Mouse (Mus musculus) gonadal fat pad, adult 2 months (tissue): Measurements from ENCODE around the gene Gnl1. TPM values are rescaled to one million over a fixed set of nuclear protein-coding genes. Genes with fewer than 3 reads are reported as not detected.
"Not testable (repeated sequence)": the region's sequence is repeated elsewhere in the genome, so short reads cannot be mapped to it uniquely, and the experiment has no call there.

Experiments used
- DNase-seq: peaks from one replicate; pipeline ENCODE4 v3.0.0-alpha.2; 2012; ENCODE audit warnings: low read depth
- polyA plus RNA-seq: library from polyadenylated mRNA; depleted of rRNA; stranded (reverse); fragments of >200 nt; gene quantifications from 2 replicates; pipeline ENCODE4 v1.2.3, GENCODE M21; 2012; rRNA removed

Gene Gnl1
- polyA plus RNA-seq, 1 experiment: 20.7 TPM

DNA sequence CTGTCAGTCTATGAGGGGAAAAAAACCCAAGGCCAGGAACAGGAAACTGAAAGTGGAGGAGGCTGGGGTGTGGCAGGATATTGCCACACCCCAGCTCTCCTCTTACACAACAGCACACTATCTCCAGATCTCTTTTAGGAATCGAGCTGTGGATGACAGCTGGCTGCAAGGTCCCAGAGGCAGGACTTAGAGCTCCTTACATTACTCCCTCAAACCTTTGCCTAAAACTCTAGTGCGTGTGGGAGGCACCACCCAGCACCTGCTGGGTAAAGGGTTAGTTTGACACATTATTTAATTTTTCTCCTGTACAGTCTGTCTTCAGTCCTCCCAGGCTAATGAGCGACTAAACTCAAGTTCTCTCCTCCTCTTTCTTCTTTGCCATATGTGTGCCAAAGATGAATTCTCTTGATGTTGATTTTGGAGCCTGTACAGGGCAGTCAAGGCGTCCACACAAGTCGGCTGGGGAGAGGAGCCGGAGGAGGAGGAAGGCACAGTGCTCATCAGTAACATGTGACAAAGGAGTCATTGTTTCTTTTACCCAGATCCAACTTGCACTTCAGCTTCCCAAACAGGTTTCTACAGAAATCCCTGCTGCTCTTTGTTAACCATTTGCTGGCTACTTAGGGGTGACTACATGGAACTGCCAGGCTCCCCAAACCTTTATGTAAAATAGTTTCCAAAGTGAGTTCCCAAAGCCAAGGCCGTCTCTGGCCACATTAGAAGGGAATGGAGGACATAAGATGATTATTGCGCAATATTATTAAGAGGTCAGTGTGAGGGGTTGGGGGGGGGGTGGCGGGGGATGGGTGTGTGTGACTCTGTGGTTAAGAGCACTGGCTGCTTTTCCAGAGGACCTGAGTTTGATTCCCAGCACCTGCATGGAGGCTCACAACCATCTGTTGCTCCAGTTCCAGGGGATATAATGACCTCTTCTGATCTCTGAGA lies 44.3 kb downstream of the Gnl1 start:
- DNase-seq: peak; percentile 97

DNA sequence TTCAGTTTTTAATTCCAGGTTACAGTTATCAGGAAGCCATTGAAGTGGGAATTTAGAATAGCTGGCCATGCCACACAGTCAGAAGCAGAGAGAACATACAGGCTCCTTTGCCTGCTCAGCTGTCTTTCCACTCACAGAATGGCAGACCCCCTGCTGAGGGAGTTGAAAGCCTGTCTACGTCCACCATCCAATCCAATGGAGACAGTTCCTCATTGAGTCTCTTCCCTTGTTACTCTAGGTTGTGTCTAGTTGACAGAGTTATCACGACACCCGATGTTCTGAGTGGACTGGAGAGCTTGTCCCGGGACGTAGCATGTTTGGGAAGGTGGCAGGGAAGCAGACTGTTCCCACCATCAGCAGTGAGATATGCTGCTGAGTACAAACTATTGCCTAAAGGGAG lies 45.5 kb downstream of the Gnl1 start:
- DNase-seq: no peak

- no peak for DNase-seq
Observed at GRCm38 (mm10) chr17:36025901-36026300, 46.2 kb downstream of the Gnl1 start.

DNA sequence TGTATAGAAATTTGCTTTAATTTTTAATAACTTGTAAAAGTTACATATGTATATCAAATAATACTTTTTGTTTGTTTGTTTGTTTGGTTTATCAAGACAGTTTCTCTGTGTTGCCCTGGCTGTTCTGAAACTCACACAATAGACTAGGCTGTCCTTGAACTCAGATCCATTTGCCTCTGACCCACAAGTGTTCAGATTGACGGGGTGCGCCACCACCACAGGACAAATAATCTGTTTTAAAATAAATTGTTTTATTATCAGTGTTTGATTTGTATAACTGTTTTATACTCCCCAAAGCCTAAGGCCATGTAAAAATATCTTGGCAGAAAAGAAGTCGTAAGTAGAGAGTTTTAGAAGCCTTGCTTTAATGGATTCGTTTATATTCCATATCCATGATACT lies 48.0 kb downstream of the Gnl1 start:
- no peak for DNase-seq

GRCm38 (mm10) chr17:36028879-36029619 lies 49.4 kb downstream of the Gnl1 start:
- no peak for DNase-seq

- DNase-seq: not testable (repeated sequence)
Observed at GRCm38 (mm10) chr17:36030046-36030702, 50.5 kb downstream of the Gnl1 start.

DNA sequence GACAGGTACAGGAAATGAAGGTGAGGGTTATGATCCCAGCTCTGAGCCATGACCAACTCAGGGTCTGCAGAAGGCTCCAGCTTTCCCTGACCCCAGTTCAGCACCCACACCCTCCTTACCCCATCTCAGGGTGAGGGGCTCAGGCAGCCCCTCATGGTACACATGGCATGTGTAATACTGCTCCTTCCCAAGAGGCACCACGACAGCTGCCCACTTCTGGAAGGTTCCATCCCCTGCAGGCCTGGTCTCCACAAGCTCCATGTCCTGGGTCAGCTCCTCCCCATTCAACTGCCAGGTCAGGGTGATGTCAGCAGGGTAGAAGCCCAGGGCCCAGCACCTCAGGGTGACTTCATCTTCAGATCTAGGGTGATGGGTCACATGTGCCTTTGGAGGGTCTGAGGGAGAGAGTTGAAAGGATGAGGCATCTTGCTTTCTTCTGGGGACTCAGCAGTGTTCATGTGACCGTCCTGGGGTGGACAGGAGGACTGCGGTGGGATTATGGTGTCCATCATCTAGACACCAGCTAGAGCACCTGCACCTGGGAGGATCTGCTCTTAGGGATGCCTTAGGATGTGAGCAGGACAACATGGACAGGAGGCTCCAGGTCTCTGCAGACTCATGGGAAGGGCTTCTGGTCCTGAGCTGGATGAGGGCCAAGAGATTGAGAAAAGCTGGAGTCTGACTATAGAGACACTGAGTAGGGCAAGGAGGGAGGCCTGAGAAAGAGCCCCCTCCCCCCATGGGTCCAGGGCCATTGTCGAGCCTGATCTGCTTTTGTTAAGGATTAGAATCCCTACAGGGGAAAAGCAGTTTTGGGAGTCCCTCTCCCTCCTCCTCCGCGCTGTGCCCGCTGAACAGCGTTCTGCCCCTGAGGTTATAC lies 51.3 kb downstream of the Gnl1 start:
- not testable (repeated sequence) for DNase-seq

- not testable (repeated sequence) for DNase-seq
Observed at GRCm38 (mm10) chr17:36031583-36032331, 52.1 kb downstream of the Gnl1 start.

DNA sequence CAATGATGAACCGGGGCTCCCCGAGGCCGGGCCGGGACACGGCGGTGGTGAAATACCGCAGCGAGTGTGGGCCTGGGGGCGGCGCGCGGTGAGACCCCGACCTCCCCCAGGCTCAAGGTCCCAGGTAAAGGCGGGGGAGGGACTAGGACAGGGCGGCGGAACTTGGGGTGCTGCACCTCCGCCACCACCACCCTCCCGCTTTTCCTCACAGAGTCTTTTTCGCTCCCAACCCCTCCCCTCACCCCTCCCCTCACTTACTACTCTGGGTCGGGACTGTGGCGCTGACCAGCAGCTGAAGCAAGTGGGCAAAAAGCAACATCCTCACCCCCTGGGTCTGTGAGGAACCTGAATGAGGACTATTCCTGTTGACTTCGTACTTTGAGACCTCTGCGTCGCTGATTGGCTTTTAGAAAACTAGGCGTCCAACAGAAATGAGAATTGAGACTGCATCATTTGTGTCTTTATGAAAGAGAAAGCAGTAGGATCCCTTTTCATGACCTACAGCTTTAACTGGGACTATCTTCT lies 52.8 kb downstream of the Gnl1 start, which contains the start of gene H2-T23:
Gene H2-T23, minus strand, starts transcription at position 505 of the 525 bp plus-strand sequence.
- DNase-seq: not testable (repeated sequence)

- not testable (repeated sequence) for DNase-seq
Observed at GRCm38 (mm10) chr17:36034524-36034923, 54.9 kb downstream of the Gnl1 start.

- DNase-seq: not testable (repeated sequence)
Observed at GRCm38 (mm10) chr17:36035010-36035638, 55.5 kb downstream of the Gnl1 start.

DNA sequence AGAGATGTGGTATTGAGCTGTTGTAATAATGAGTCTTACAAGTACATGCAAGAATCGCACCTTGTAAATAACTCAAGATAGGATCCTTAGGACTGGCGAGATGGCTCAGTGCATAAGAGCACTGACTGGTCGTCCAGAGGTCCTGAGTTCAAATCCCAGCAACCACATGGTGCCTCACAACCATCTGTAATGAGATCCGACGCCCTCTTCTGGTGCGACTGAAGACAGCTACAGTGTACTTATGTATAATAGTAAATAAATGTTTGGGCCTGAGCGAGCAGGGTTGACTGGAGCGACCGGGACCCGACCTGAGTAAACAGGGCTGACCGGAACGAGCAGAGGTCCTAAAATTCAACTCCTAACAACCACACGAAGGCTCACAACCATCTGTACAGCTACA lies 56.5 kb downstream of the Gnl1 start:
- not testable (repeated sequence) for DNase-seq

Other genes starting within 250 kb of the Gnl1 start
- 16.8 and 19.5 TPM in 2 replicates for gene Ier3, start 158.2 kb upstream of the Gnl1 start, polyA plus RNA-seq
- gene Flot1, start 156.6 kb upstream of the Gnl1 start, polyA plus RNA-seq: 68.4 and 96.1 TPM in 2 replicates
- gene Tubb5, start 141.5 kb upstream of the Gnl1 start, polyA plus RNA-seq: 245 and 297 TPM in 2 replicates
- 8.2 and 10.0 TPM in 2 replicates for gene Mdc1, start 138.3 kb upstream of the Gnl1 start, polyA plus RNA-seq
- 6.9 and 7.8 TPM in 2 replicates for gene Nrm, start 118.5 kb upstream of the Gnl1 start, polyA plus RNA-seq
- gene Ppp1r18, start 114.3 kb upstream of the Gnl1 start, polyA plus RNA-seq: 43.2 and 48.6 TPM in 2 replicates
- 49.9 and 52.4 TPM in 2 replicates for gene Dhx16, start 100.0 kb upstream of the Gnl1 start, polyA plus RNA-seq
- gene 2310061I04Rik, start 82.4 kb upstream of the Gnl1 start, polyA plus RNA-seq: 41.2 and 50.3 TPM in 2 replicates
- gene Atat1, start 69.8 kb upstream of the Gnl1 start, polyA plus RNA-seq: 56.5 and 62.4 TPM in 2 replicates
- gene Mrps18b, start 63.5 kb upstream of the Gnl1 start, polyA plus RNA-seq: 86.1 and 110 TPM in 2 replicates
- 31.1 and 35.8 TPM in 2 replicates for gene Ppp1r10, start 63.4 kb upstream of the Gnl1 start, polyA plus RNA-seq
- gene Abcf1, start 10.1 kb upstream of the Gnl1 start, polyA plus RNA-seq: 57.2 and 59.9 TPM in 2 replicates
- 18.7 and 21.4 TPM in 2 replicates for gene Prr3, start 385 bp downstream of the Gnl1 start, polyA plus RNA-seq
- gene H2-T24, start 40.7 kb downstream of the Gnl1 start, polyA plus RNA-seq: 1.1 and 1.7 TPM in 2 replicates
- gene H2-T23, start 53.0 kb downstream of the Gnl1 start, polyA plus RNA-seq: 86.4 and 99.4 TPM in 2 replicates
- 59.2 and 59.6 TPM in 2 replicates for gene H2-T22, start 62.9 kb downstream of the Gnl1 start, polyA plus RNA-seq
- gene Gm6034, start 63.1 kb downstream of the Gnl1 start, polyA plus RNA-seq: 0.06 TPM in 1 of 2 replicates, not detected in the other
- gene Gm11127, start 78.5 kb downstream of the Gnl1 start, polyA plus RNA-seq: 0.18 and 0.23 TPM in 2 replicates
- 0.08 and 0.19 TPM in 2 replicates for gene Gm19684, start 141.8 kb downstream of the Gnl1 start, polyA plus RNA-seq
- not detected in 2 replicates for gene Gm7030, start 149.6 kb downstream of the Gnl1 start, polyA plus RNA-seq
- 0.16 and 0.28 TPM in 2 replicates for gene Gm8909, start 188.7 kb downstream of the Gnl1 start, polyA plus RNA-seq
- not detected in 2 replicates for gene H2-T3, start 210.4 kb downstream of the Gnl1 start, polyA plus RNA-seq